Mouse (Mus musculus): Measurements from ENCODE around the gene Sparc.

- no peak for TF ChIP-seq CTCF (IDR thresholded peaks at IDR 0.05; ENCODE audit: borderline replicate concordance, insufficient read depth, low read length)
- no peak for TF ChIP-seq POLR2A (IDR thresholded peaks at IDR 0.05; ENCODE audit: low read depth, low read length)
Observed at GRCm38 (mm10) chr11:55422978-55423377, at the start of gene Sparc.

All from embryonic fibroblast, embryonic 13.5 days (primary cell).